Mouse (Mus musculus): ENCODE data around the gene Olfr427.
"Not testable (repeated sequence)": the region's sequence is repeated elsewhere in the genome, so short reads cannot be mapped to it uniquely, and the experiment has no call there.

The Olfr427 gene

DNA sequence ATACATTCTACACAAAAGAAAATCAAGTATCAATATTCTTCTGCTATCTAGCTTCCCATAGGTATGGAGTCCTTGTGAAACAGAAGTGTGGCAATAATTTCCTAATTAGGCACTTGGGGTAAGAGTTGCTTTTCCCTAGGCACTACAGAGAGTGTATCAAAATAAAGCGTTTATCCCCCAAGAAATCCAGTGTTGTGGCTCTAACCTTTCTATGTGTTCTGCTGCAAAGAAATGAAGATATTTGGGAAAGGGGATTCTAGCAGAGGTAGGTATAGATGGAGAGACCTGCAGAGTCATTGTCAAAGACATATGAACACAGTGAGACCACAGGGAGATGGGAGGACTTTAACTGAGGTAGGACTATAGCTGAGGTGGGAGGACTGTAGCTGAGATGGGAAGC lies at the start of gene Olfr427:
TSS of gene Olfr427 (plus strand) at position 301 of the 400 bp plus-strand sequence.
- no peak for DNase-seq (ENCODE audit: low spot score)

DNA sequence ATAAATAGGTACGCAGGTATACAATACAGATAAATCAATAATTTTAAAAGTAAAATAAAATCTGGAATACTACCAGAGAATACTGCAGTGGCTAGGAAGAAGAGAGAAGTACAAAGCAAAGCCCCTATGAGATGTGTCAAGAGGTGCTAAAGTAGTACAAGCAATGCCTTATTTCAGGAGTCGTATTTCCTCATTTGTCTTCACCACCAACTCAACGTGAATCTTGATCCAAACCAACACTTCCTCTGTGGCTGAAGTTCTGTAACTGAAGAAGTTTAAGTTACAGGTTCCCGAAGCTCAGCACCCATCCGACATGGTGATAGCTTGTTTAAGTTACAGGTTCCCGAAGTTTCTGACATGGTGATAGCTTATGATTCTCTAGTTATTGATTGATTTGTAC lies 48.5 kb upstream of the Olfr427 start:
- DNase-seq (ENCODE audit: low spot score): not testable (repeated sequence)

DNA sequence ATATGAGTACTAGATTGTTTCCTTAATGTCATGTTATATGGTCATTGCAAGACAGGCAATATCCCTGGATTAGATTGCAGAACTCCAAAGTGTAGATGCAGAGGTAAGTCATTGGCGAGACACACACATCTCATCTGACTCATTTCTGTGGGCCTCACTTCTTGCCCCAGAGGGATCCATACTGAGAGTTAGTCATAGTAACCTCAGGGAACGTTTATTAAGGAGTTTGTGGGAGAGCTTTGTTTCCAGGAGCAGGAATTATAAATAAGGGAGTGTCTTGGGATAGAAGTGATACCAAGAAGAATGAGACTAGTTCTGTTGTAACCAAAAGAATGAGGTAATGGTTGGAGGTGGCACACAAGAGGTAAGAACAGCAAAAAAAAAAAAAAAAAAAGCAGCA lies 47.8 kb upstream of the Olfr427 start, which contains the start of gene Olfr432:
TSS of gene Olfr432 (plus strand) at position 313 of the 400 bp plus-strand sequence.
- no peak for DNase-seq (ENCODE audit: low spot score)

DNA sequence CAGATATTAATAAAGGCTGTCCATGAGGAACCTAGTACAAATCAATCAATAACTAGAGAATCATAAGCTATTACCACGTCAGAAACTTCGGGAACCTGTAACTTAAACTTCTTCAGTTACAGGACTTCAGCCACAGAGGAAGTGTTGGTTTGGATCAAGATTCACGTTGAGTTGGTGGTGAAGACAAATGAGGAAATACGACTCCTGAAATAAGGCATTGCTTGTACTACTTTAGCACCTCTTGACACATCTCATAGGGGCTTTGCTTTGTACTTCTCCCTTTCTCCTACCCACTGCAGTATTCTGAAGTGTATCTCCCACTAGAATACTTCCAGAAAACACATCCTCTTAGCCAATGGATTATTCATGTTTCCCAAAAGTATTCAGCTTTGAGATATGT lies 47.3 kb upstream of the Olfr427 start:
- not testable (repeated sequence) for DNase-seq (ENCODE audit: low spot score)

DNA sequence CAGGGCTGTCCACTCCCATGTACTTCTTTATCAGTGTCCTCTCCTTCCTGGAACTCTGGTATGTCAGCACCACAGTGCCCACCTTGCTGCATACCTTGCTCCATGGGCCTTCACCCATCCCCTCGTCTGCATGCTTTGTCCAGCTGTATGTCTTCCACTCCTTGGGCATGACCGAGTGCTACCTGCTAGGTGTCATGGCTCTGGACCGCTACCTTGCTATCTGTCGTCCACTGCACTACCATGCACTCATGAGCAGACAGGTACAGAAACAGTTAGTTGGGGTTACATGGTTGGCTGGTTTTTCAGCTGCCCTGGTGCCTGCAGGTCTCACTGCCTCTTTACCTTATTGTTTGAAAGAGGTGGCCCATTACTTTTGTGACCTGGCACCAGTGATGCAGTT lies 46.2 kb upstream of the Olfr427 start:
- DNase-seq (ENCODE audit: low spot score): no peak

DNA sequence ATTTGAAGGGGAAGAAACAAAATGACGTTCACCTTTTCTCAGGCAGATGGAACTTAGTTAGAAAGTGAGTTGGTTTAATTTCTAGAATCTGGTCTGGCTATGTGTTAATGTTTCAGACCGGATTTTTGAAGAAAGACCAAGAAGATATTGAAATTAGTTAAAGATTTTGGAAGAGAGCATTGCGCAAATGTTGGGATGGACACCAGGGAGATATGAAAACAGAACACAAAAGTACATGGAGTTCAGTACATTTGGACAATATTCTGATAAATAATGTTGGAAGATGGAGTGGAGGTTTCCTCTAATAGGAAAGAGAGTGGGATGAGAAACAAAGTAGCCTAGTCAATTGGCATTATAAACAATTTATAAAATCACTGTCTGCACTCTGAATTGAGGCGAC lies 45.2 kb upstream of the Olfr427 start:
- no peak for DNase-seq (ENCODE audit: low spot score)

DNA sequence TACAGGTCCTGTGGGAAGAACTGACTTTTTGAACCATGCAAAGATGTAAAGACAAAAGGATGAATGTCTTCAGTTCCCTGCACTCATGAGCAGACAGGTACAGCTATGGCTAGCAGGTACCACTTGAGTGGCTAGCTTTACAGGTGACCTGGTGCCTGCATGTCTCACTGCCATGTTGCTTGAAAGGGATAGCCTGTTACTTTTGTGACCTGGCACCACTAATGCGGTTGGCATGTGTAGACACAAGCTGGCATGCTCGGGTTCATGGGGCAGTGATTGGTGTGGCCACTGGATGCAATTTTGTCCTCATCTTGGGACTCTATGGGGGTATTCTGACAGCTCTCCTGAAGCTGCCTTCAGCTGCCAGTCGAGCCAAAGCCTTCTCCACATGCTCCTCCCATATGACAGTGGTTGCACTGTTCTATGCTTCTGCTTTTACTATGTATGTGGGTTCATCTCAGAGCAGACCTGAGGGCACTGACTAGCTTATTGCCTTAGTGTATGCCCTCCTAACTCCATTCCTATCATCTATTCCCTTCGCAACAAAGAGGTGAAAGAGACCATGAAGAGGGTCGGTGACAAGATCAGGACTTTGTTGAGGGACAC lies 44.7 kb upstream of the Olfr427 start:
- DNase-seq (ENCODE audit: low spot score): no peak

DNA sequence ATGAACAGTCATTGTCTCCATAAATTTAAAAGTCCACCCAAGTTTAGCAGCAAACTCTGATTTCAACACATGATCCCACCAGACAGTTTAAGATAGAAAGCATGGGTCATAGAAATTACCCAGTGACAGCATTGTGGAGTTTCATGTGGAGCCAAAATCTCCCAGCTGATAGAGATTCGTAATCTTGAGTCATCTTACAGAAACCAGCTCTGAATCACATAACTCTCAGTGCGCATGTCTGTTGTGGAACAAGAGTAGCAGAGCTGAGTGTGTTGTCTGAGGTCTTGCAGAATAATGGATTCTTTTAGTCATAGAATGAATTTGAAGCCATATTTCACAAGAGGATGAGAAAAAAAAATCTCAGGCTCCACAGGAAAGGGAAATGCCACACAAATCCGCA lies 43.7 kb upstream of the Olfr427 start:
- DNase-seq (ENCODE audit: low spot score): no peak

DNA sequence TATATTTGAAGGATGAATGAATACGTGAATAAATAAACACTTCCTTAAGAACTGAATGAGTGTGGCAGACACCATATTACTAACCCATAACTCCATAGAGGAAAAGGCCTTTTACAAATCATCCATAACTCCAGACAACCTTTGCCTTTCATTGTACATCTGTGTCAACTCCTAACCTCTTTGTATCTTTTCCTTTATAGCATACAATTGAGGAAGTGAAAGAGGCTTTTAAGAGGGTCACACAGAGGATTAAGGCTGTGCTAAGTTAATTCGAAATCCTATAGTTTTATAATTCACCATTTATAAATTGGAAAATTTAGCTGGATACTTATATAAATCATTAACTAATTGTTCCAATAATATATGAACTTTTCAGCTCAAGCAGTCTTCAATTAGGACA lies 41.4 kb upstream of the Olfr427 start:
- DNase-seq (ENCODE audit: low spot score): no peak

DNA sequence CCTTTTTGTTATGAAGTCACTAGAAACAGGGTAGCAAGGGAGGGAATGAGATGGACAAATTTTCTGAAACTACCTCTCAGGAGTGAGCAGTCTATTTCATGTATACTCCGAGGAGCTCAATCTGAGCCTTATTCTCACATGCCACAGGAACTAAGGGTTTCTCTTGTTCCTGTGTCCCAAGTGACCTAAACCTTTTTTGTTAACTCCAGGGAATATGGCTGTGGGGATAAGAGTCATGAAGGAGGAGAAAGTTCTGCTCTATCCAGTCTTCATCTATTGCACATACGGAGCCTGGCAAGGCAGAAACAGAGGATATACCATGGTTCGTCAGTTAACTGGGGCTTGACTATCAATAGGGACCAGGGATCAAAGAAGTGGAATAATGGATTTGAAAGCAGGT lies 30.4 kb upstream of the Olfr427 start, which contains the start of gene Olfr430:
TSS of gene Olfr430 (plus strand) at position 301 of the 400 bp plus-strand sequence.
- no peak for DNase-seq (ENCODE audit: low spot score)

DNA sequence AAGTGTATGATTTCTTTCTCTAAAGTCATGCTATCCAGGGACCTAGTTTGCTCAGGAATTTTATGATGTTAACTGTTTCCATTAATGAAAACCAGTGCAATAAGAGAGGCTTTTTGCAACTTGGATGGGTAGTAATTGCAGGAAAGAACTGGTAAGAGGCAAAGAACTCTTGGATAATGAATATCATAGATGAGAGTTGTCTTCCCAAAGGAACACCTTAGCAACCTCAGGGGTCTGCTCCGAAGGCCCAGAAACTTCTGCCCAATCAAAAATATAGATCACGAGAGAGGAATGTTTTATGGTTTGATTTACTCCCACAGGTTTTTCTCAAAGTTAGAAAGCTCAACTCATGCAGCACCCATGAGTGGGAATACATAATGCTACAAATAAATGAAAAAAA lies 12.7 kb upstream of the Olfr427 start, which contains the start of gene Olfr429:
TSS of gene Olfr429 (plus strand) at position 301 of the 400 bp plus-strand sequence.
- DNase-seq (ENCODE audit: low spot score): no peak

DNA sequence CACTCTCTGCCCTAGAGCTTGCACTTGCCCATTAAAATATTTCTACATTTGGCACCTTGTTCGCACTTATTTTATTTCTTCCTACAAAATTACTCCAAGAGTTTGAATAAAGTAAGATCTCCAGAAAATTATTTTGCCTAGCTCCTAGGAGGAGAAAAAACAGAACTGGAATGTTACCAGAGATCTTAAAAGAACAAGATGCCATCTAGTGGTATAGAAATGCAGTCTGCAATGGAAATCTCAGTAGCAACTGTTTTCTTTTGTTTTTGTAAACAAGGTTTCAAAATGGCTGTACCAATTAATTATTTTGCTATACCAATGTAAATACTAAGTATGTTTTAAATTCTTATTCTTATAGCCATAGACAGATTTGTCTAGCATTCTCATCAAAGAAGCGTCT lies 7.0 kb downstream of the Olfr427 start:
- no peak for DNase-seq (ENCODE audit: low spot score)

DNA sequence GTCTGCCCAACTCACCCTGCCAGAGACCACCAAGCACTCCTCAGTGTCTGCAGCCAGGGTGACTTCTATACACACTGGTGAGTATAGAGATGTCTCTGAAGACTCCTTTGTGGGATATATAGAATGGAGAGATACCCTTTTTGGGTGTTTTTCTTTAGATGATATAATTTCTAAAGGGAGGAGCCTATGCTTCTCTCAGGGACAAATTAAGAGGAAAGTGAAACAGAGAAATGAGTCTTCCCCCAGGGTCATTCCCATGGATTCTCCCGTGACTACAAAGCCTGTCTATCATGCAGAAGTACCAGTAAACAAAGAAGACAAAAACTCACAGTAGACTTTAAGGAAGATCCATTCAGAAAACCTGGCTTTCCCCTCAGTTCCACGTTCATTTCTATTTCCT lies 24.4 kb downstream of the Olfr427 start, which contains the start of gene Olfr231:
TSS of gene Olfr231 (minus strand) at position 101 of the 400 bp plus-strand sequence.
- no peak for DNase-seq (ENCODE audit: low spot score)

DNA sequence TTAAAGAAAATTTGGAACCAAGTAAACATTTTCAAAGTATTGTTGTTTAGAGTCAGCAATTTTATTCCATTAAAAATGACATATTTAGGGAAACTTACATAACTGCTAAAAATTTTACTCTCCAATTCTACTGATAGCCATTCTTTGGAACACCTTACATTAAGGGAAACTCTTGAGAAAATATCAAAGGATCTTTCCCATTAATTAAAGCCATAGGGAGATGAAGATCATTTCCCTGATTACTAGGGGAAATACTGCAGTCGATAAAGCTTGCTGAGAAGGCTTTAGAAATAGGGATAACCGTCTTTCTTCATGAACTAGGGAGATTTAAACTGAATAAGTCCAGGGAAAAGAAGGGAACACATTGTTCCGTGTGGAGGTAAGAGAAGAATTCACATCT lies 34.5 kb downstream of the Olfr427 start, which contains the start of gene Olfr424:
TSS of gene Olfr424 (plus strand) at position 301 of the 400 bp plus-strand sequence.
- DNase-seq (ENCODE audit: low spot score): no peak

DNA sequence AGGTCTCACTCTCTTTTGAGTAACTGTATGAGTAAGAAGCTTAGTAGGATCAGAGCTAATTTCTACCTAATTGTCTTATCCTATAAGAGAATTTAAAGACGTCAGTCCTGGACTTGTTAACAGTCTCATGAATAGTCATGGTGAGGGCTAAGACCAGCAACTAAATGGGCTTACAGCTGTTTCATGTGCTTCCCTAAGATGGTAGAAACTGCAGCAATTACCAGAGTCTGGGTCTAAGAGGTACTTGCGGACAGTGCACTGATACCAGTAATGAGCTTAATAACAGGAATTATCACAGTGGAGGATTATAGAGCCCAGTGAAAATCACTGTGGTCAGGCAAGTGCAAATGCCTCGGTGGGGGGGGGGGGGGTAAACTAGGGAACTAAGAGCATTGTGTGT lies 35.3 kb downstream of the Olfr427 start:
- DNase-seq (ENCODE audit: low spot score): no peak

DNA sequence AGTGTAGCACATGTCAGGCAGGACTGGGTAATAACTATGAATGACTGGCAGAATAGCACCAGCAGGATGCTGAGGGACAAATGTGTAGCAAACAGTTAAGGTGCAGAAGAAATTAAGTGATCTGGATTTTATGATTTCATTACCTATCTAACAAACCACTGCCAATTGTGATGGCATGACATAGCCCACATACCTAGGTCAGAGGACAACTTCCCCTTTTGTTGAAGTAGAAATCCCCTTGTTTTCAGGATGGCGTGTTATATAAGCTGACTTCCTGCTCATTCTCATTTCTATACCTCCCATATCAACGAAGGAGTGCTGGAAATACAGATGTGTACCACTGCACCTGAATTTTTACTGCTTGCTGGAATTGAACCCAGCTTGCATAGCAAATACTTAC lies 44.7 kb downstream of the Olfr427 start:
- no peak for DNase-seq (ENCODE audit: low spot score)

DNA sequence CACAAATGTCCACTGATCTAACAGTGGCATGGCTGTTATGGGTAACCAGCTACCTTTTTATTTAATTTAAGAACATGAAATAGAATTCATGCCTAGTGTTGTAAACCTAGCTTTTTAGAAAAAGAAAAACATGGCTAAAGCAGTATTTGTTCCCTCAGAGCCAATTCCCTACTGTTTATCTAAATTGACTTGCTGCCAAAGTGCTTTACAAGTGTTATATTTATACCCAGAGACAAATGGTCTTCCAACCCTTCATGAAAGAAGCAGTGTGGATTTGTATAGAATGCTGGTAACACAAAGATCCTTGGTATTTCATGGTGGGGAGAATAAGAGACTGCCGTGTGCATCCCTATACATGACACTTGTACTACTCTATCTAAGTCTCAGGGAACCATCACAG lies 50.0 kb downstream of the Olfr427 start:
- no peak for DNase-seq (ENCODE audit: low spot score)

DNA sequence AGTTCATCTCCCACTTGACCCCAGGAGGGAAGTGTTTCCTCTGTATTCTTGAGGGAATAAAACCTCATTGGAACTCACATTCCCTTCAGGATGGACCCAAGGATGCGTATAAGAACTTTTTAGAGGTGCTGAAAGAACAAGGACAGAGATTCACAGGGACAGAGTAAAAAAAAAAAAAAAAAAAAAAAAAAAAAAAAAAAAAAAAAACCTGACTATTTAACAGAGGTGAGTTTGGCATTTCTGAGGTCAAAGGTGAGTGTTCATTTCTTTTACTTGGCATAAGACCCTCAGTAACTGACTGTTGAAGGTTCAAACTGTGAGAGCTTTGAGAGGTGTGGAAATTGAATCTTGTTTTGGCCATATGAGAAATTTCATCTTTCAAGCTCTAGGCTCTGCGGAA lies 52.6 kb downstream of the Olfr427 start:
- no peak for DNase-seq (ENCODE audit: low spot score)
